Mouse (Mus musculus): ENCODE results near the gene Camk2b. TPM values are rescaled to one million over a fixed set of nuclear protein-coding genes. Genes with fewer than 3 reads are reported as not detected.

The Camk2b gene
- total RNA-seq, 2 experiments from 2014 or later = 644 to 664 TPM

DNA sequence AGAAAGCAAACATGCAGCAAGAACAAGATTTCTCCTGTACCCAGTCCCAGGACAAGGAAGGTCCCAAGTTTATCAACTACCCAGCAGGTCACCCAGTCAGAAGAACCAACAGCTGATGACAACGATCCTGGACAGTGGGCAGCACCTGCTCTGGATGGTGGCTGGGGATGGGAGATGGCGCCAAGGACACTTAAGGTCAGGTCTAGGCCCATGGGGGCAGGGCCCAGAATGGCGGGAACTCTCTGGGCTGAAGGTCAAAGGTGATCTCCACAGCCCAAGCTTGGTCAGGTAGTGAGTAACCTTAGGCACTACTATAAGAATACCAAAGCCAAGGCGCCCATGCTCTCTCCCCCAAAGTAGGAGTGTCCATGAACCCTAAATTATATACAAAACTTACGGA lies 4.3 kb downstream of the Camk2b start:
- peak in 1 of 2 experiments; percentile 4 for DNase-seq (ENCODE audit: low spot score in 2 of 2)
- intact Hi-C loops (cut with DNase I) = loop anchor here (5.0 kb wide), 2 partner anchors 45 to 60 kb away; no protein-coding TSS in a partner anchor

DNA sequence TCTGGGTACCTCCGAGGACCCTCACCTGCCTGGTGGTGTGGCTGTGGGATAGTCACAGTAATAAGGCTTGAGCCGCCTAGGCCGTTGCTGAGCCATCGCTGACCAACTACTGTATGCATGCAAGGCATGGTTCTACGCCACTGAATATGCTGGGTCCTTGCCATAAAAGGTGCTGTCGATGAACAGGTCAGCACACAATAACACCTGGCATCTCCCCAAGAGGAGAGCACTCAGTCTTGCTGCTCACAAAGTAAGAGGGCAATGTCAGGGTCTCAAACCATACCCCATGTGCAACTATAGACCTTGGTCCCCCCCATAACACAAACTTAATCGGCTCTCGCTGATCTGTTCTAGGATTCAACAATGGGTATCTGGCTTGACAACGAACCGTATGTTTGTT lies 7.0 kb downstream of the Camk2b start:
- DNase-seq (ENCODE audit: low spot score in 2 of 2) = no peak
- intact Hi-C loops (cut with DNase I) = no loop called here

DNA sequence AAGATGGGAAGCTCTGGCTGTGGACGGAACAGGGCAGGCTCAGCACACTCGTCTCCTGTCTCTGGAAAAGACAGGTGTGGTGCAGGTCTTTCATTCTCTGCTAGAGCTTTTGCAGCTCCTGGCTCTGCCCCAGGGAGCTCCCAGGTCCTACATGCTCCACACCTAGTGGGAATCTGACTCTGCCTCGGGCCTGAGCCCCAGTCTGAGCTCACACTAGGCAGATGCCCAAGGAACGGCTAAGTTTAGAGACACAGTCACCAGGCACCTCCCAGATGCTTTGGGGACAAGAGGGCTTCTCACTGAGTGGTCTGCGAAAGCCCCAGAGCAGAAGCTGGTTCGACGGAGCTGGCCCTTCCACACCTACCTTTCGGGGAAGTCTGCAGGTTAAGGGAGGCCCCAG lies 12.8 kb downstream of the Camk2b start:
- intact Hi-C loops (cut with DNase I) = no loop called here
- no peak for DNase-seq (ENCODE audit: low spot score in 2 of 2)

DNA sequence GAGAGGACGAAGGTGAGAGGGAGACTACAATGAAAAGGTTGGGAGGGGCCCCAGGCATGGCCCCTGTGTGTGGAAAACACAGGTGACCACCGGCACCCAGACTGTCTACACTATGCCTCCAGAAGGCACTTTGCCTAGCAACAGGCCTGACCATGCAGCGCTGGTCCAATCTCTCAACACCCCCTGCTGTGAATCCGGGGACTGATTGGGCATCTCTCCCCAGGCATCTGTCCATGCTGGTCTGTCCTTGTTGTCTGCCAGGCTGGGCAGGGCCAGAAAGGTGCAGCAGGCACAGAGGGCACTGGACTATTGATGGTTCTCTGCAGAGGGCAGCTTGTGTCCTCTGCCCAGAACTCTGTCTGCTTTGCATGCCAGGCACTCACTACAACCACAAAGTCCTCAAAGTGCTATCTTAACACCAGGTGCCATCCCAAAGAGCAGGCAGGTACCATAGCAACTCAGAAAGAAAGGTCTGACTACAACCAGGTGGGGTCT lies 16.0 kb downstream of the Camk2b start:
- no peak for DNase-seq (ENCODE audit: low spot score in 2 of 2)
- intact Hi-C loops (cut with DNase I) = no loop called here

DNA sequence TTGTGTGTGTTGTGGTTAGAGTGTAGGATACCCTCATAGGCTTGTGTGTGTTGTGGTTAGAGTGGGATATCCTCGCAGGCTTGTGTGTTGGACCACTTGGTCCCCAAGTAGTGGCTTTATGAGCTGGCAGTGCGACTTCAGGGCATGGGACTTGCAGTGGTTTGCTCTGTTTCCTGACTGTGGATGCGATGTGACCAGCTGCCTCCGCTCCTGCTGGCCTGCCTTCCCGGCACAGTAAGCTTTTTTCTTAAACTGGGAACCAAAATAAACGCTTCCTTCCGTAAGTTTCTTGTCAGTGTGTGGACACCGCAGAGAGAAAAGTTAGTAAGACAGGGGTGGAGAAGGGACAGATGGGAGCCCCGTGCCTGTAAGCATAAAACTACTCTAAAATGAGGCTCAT lies 18.0 kb downstream of the Camk2b start:
- no peak for DNase-seq (ENCODE audit: low spot score in 2 of 2)
- intact Hi-C loops (cut with DNase I) = no loop called here

DNA sequence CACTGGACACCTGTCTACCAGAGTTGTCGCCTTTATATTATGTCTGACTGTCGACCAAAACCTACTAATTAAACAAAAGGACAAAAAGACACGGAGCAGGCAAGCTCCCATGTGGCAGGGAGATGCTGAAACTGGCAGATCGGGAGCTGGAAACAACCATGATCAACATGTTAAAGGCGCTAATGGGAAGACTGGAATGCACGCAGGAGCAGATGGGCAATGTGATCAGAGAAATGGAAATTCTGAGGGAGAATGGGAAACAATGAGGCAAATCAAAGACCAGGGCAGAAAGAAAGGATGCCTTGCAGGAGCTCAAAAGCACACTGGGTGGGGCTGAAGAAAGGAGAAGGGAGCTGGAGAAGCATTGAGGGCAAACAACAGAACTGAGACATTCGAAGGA lies 27.2 kb downstream of the Camk2b start:
- DNase-seq (ENCODE audit: low spot score in 2 of 2) = no peak
- intact Hi-C loops (cut with DNase I) = no loop called here

DNA sequence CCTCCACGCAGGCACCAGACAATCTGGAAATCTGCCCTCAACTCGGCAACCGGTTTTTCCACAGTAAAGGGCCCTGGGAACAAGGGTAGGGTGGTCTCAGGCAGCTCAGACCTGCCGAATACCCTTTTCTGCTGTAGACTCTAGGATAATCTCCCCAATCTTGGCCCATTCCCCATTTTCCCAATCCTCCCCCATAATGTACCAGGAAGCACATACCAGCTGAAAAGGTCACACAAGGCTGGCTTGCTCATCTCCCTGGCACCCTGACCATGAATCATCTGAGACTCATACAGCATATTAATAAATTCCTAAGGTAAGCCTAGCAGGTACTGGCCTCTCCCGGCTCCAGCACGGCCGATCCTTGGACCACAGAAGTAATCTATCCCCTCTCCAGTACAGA lies 28.5 kb downstream of the Camk2b start:
- intact Hi-C loops (cut with DNase I) = no loop called here
- no peak for DNase-seq (ENCODE audit: low spot score in 2 of 2)

DNA sequence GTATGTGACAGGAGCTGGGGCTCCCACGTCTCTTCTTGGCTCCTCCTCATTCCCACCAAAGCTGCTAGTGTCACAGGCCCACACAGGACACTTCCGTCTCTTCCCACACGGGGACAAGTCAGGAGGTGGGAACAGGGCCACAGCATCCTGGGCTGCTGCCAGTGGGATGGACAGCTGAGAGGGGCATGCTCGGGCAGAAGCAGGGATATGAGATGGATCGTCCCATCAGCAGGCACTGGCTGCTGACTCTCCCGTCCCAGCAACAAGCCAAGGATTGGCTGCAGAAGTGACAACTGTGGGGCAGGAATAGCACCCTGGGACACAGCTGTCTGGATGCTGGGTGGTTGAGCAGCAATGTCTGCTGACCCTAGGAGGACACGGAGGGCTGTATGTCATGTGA lies 29.0 kb downstream of the Camk2b start:
- intact Hi-C loops (cut with DNase I) = no loop called here
- no peak for DNase-seq (ENCODE audit: low spot score in 2 of 2)

DNA sequence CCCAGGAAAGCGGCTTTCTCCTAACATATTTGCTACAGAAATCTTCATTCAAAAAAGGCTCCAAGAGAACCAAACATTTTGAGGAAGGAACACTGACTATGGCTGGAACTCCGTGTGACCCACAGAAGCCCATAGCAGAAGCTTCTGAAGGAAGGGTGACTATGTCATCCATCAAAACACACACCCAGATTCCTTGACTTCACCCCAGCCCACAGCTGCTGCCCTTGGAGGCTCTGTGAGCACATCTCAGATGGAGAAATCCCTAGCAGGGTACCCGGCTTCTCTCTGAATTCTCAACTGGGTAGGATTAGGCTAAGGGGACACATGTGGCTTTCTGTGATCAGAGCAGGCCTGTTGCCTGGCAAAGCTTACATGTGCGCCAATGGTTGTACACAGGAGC lies 29.7 kb downstream of the Camk2b start:
- intact Hi-C loops (cut with DNase I) = no loop called here
- no peak for DNase-seq (ENCODE audit: low spot score in 2 of 2)

DNA sequence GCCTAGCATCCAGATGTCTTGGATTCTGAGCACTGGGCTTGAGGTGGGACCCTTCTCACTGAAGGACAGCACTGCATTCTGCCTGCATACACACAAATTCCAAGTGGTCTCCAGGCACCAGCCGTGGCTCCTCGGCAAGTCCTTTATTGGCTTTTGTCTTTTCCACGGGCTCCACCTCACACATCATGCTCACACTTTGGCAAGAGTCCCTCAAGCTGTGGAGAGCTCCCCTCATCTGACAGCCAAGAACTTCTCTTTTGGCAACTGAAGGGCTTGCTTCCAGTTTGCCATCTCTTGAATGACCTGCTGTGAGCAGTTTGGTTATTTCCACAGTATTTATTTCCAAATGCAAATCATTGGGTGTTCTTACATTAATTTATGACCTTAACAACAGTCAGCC lies 30.6 kb downstream of the Camk2b start:
- intact Hi-C loops (cut with DNase I) = no loop called here
- no peak for DNase-seq (ENCODE audit: low spot score in 2 of 2)

DNA sequence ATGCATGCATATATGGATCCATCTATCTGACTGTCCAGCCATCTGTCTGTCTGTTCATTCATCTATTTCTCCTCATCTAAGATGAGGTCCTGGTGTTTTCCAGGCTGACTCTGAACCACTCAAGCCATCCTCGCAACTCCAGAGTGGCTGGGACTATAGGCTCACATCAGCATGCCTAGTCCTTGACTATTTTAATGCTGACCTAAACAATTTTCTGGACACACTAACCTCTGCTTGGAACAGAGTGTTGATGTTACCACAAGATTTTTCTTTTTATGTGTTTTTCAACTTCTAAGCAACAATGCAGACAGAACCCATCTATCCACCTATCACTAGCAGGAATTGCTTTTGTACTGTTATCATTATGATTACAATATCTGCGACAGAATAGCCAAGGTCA lies 31.4 kb downstream of the Camk2b start:
- intact Hi-C loops (cut with DNase I) = no loop called here
- DNase-seq (ENCODE audit: low spot score in 2 of 2) = no peak

DNA sequence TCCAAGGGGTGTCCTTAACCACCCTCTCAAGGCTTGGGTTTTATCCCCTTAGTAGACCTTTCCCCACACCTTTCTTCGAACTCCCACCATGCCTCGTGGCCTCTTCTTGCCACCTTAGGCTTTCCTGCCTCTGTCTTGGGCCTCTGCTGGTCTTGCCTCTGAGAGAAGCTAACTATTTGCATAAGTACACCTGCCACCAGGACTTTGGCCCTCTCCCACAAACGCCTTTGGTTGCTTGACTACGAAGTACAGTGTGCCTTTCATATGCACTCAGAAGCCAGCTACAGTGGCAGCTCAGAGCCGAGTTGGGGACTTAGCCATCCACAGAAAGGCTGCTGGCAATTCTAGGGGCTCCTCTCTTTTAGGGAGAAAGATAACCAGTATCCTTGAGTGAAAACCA lies 32.4 kb downstream of the Camk2b start:
- no peak for DNase-seq (ENCODE audit: low spot score in 2 of 2)
- intact Hi-C loops (cut with DNase I) = no loop called here

DNA sequence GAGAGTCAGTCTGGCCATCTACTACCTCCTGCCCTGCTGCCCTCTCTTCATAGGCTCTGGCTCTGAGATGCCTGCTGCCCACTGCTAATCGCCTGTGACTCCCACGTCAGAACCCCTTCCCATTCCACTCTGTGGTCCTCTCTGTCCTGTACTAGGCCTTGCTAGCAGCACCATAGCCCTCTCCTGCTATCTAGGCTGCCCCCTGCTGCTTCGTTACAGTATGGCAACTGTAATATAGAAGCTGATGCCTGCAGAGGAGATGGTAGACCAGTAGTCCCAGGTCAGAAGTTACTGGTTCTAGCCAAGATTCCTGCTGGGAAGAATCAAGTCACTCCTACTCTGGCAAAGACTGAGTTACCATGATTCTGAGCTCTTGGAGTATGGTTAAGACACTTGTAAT lies 33.0 kb downstream of the Camk2b start:
- intact Hi-C loops (cut with DNase I) = no loop called here
- DNase-seq (ENCODE audit: low spot score in 2 of 2) = peak in 1 of 2 experiments; percentile 67

DNA sequence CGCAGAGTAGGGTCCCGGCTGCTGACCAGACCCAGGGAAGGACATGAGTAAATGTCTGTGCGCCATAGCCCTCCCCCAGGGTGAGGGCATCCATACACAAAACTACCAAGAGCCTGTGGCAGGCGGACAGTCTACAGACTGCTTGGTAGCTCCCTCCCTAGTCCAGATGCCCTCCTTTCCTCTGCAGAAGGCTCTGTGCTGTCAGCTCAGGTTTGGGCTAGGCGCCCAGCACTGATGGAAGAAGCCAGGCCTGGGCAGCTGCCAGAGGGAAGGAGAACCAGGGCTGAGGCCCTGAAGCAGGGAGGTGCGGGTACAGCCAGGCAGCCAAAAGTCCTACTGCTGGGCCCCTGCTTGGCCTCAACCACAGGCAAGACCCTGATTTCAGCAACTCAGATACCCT lies 35.5 kb downstream of the Camk2b start:
- peak; percentile 79 to 85 for DNase-seq (ENCODE audit: low spot score in 2 of 2)
- intact Hi-C loops (cut with DNase I) = no loop called here

DNA sequence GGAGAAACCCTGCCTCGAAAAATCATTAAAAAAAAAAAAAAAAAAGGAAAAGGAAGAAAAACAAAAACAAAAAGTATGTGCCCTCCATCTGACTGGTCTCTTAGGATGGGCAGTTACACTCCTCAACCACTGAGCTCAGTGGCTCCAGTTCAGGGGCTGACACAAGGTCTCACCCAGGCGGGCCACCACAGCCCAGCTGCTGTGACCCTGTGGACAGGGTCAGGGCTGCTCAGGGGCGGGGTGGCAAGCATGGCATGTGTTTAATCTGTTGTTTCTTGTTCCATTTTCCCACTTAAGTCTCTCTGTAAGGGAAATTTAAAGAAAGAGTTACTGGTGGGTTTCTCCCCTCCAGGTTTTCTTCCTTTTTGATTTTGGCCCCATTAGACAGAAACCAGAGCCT lies 36.4 kb downstream of the Camk2b start:
- intact Hi-C loops (cut with DNase I) = loop anchor here (5.0 kb wide), 1 partner anchor 37 kb away; no protein-coding TSS in a partner anchor
- no peak for DNase-seq (ENCODE audit: low spot score in 2 of 2)

DNA sequence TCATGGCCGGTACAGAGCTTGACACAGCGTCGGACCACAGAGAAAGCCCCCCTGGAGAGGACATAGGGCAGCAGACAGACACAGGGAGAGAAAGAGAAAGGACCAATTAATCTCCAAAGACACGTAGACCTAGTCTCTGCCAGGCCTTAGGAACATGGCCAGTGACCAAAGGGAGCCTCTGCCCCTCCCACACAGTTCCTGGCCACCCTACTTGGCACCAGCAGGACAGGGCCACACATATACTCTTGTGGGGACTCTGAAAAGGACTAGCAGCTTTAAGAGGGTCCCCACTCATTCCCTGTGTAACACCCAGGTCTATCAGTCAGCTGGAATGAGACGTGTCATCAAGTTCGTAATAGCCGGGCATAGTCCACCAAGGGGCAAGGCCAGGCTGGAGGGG lies 37.3 kb downstream of the Camk2b start:
- no peak for DNase-seq (ENCODE audit: low spot score in 2 of 2)
- intact Hi-C loops (cut with DNase I) = loop anchor here (5.0 kb wide), 1 partner anchor 37 kb away; no protein-coding TSS in a partner anchor

DNA sequence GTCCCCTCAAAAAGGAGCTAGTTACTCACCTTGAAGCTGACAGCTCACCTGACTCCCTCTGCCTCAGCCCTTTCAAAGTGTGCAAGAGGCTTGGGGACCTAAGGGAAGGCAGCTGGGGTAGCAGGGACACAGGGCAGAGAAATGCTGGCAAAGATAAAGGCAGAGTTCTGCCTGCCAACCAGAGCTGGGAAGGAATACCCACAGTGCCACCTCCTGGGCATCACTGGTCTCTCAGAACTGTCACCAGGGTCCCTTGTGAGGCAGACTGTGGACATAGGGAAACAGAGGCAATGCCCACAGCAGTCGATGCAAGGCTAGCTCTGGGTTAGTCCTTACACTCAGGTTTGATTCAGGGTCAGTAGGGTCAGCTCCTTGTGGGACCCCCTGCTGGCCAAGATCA lies 39.8 kb downstream of the Camk2b start:
- intact Hi-C loops (cut with DNase I) = loop anchor here (5.0 kb wide), 1 partner anchor 34 kb away; no protein-coding TSS in a partner anchor
- DNase-seq (ENCODE audit: low spot score in 2 of 2) = no peak

DNA sequence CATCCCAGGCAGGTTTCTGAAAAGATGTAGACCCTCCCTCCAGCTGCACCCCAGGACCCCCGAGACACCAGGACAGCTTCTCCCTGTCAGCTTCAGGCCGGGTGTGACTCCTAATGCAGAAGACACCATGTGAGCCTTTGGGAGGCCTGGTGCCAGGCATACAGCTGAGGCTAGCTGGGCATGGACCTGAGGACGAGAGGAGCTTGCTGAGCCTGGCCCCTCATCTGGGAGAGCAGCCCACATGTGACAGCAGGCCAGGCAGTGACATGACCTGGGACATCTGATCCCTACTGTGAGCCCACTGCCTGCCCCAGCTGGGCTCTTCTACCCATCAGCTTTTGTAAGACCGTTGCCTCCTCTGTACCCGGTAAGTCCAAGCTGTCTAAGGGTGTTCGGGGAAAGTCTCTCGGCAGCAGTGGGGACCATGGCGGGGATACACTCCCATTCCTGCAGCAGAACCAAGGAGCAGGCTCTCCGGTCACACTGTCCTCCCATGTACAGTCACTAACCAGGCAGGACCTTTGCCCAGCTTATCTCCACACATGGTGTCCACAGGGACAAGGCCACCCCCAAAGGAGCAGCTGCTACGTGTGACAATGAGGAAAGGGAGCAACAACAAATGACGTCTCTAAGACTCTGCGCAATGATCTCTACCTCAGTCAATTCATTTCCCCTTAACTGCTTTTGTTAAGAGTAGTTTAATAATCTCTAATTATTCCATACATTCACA lies 41.1 kb downstream of the Camk2b start:
- DNase-seq (ENCODE audit: low spot score in 2 of 2) = no peak
- intact Hi-C loops (cut with DNase I) = loop anchor here (5.0 kb wide), 1 partner anchor 33 kb away; no protein-coding TSS in a partner anchor

DNA sequence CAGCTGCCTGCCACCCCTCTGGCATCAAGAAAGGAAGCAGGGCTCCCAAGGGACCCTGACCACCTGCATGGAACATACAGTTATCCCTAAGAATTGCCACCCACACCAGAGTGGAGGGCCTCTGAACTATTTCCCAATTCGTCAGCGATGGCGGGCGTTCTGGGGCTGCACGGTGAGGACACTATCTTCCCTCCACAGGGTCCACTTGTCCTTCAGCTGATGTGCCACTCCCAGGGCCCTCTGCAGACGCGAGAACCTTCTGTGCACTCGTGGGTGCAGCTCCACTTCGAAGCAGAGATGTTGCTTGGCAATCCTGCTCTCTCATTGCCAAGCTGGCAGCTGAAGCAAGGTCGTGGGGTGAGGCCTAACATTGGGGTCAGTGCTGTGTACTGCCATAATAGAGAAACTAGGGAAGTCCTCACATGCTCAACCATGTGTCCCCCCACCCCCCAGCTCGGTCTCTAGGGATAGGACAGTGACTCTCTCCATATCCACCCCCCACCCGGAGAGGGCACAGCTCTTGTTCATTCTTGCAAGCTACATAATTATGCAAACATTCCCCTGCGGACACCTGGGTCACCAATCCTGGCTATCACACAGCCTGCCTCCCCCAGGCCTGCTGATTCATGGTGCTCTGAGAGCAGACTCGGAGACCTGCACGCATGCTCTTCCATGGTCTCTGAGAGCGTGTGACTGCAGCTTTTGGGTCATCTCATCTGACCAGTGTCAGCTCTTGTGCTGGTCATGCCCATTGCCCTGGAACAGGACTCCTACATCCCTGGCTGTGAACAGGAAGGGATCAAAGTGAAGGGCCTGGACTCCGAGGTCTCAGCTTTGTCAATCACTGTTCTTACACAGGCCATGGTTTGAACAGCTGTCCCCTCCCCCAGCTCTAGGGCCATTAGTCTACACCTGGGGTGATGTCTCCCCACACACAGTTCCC lies 45.0 kb downstream of the Camk2b start:
- DNase-seq (ENCODE audit: low spot score in 2 of 2) = no peak
- intact Hi-C loops (cut with DNase I) = no loop called here

DNA sequence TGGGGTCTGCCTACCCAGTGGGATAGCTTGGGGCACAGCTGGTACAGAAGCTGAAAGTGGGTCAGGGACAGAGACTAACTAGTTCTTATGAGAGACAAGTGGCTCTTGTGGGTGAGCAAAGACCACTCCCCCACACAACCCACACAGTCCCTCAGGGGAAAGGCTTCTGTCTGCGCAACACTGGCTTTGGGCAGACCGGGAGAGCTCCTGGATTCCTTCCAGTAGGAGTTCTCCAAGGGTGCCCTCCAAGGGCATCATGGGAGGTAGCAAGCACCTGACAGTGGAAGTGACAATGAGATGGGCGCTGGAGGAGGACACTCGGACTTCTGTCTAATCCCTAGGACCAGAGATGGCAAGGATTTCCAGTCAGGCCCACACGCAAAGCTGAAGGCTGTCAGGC lies 45.8 kb downstream of the Camk2b start:
- no peak for DNase-seq (ENCODE audit: low spot score in 2 of 2)
- intact Hi-C loops (cut with DNase I) = no loop called here
